In the genomic region with DNA sequence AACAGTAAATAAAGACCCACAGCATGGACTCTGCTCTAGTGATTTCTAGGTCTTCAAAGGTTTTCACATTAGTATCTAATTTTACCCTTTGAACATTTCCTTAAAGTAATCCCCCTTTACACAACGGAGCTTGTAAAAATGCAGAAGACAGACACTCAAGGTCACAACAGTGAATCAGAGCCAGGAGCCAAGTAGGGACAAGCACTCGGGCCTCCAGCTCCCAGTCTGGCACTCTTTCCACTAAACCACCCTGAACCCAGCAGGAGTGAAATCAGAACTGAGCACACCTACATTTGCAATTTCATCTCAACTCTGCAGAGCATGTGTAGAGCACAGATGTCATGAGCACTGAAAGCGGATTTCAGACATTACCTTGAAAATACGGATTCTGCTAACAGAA, we compare ENCODE assay signal across 17 mouse cellular contexts.
A peak's percentile ranks its signal among the peaks of the same experiment; 100 is the strongest.
DNase-seq lines count a peak whose midpoint lies in the region; TF ChIP-seq lines count a peak whose summit lies in the region.
"Had no signal": no experiment of that assay in that cellular context is flagged by ENCODE, and none has a peak within 500 bp of the region (broad histone marks: within the 10 kb centered on the region; RNA-seq: fewer than 3 reads in every experiment).

No protein-coding gene starts in this region.

- peak; percentile 27 to 34 for DNase-seq in cerebellum, adult 2 months
- DNase-seq in cerebellum, adult 11-12 months: no peak
- peak in 1 of 2 experiments; percentile 29 for DNase-seq in heart, adult 2 months
- no peak for DNase-seq in heart, postnatal 36 days
- DNase-seq in brain, adult 2 months (ENCODE audit: low read depth, low spot score): peak; percentile 68
- DNase-seq in heart, postnatal 4 days: peak; percentile 27
- DNase-seq in adipocyte (ENCODE audit: low spot score): no peak
- no peak for DNase-seq in testis, postnatal 10 days (ENCODE audit: low spot score)
- DNase-seq: kidney, adult 18-20 months; kidney, postnatal 14 days; liver, postnatal 0 days; lung, postnatal 36 days; spleen, adult 18-20 months; thymus, postnatal 14 days had no signal

- no peaks in the 10 kb centered on the region for H3K27me3 ChIP-seq in cerebellum, adult 2 months (ENCODE audit: control insufficient read depth, insufficient read depth, low read length)
- H3K27me3 ChIP-seq in heart, adult 2 months (ENCODE audit: control insufficient read depth, insufficient read depth, low read length): no peaks in the 10 kb centered on the region
- H3K27me3 ChIP-seq: embryonic facial prominence, embryonic 12.5 days; limb, embryonic 15.5 days; stomach, embryonic 15.5 days had no signal

- no peak overlapping the region for H3K9ac ChIP-seq in heart, adult 2 months (ENCODE audit: low read depth, low read length)
- H3K9ac ChIP-seq: embryonic facial prominence, embryonic 12.5 days; limb, embryonic 15.5 days; liver, postnatal 0 days; stomach, embryonic 15.5 days had no signal

- H3K79me2 ChIP-seq in heart, adult 2 months (replicated peaks; ENCODE audit: control insufficient read depth, insufficient read depth, low read length): no peaks in the 10 kb centered on the region

- WGBS in cerebellum, adult 2 months: 27% methylated on average over 4 of the region's 4 CpGs
- 75% methylated on average over 4 of the region's 4 CpGs for WGBS in heart, adult 2 months

- H3K36me3 ChIP-seq in heart, adult 2 months (ENCODE audit: control insufficient read depth, insufficient read depth, low read length): peaks cover 24% of the 10 kb centered on the region

- H3K4me3 ChIP-seq in cerebellum, adult 2 months (replicated peaks; ENCODE audit: insufficient read depth, low read depth, low read length): no peak overlapping the region
- H3K4me3 ChIP-seq in heart, adult 2 months: no peak overlapping the region
- H3K4me3 ChIP-seq: embryonic facial prominence, embryonic 12.5 days; limb, embryonic 15.5 days; stomach, embryonic 15.5 days had no signal

- no peak for TF ChIP-seq POLR2A in cerebellum, adult 2 months (IDR thresholded peaks at IDR 0.05; ENCODE audit: borderline replicate concordance, insufficient read depth, low read length)
- no peak for TF ChIP-seq POLR2A in heart, adult 2 months (IDR thresholded peaks at IDR 0.05; ENCODE audit: insufficient read depth, low read depth, low read length)

- peaks cover 18% of the 10 kb centered on the region for H3K4me1 ChIP-seq in cerebellum, adult 2 months (ENCODE audit: control insufficient read depth, insufficient read depth, low read length)
- H3K4me1 ChIP-seq in heart, adult 2 months (ENCODE audit: control insufficient read depth, insufficient read depth, low read length): peaks cover 2% of the 10 kb centered on the region; the same call in 1 of the 2 replicates
- H3K4me1 ChIP-seq: embryonic facial prominence, embryonic 12.5 days; limb, embryonic 15.5 days; stomach, embryonic 15.5 days had no signal

- 0 out of 2 replicates have a peak, but pooled peaks have one; percentile 44 for TF ChIP-seq EP300 in heart, adult 2 months (IDR thresholded peaks at IDR 0.05; ENCODE audit: insufficient read depth, low read depth, low read length)

- intact Hi-C loops in heart, adult 2 months (cut with DNase I): loop anchor here (5.0 kb wide), 1 partner anchor 65 kb away; no protein-coding TSS in a partner anchor
- intact Hi-C loops in heart, postnatal 36 days (cut with DNase I): loop anchor here (1.0 kb wide), 1 partner anchor 64 kb away; no protein-coding TSS in a partner anchor

- no peak for TF ChIP-seq CTCF in cerebellum, adult 2 months (IDR thresholded peaks at IDR 0.05; ENCODE audit: borderline replicate concordance, insufficient read depth, low read depth, low read length)
- TF ChIP-seq CTCF in heart, adult 2 months (IDR thresholded peaks at IDR 0.05): no peak

- peak overlapping the region; percentile 26; the same call in 1 of the 2 replicates for H3K27ac ChIP-seq in cerebellum, adult 2 months (ENCODE audit: insufficient read depth, low read length)
- peak overlapping the region; percentile 69 for H3K27ac ChIP-seq in heart, adult 2 months
- H3K27ac ChIP-seq: embryonic facial prominence, embryonic 12.5 days; limb, embryonic 15.5 days; stomach, embryonic 15.5 days had no signal

Comparison
In these comparisons a context has a peak if more than half of its experiments do, and no peak if none do; other contexts are left out.
1. DNase-seq: peak in cerebellum, adult 2 months (2 of 2), brain, adult 2 months (single experiment) and heart, postnatal 4 days (single experiment); none in cerebellum, adult 11-12 months (single experiment), heart, postnatal 36 days (0 of 2), adipocyte (single experiment) and testis, postnatal 10 days (single experiment).